Mouse (Mus musculus) gastrocnemius, postnatal 14 days (tissue): ENCODE results near the gene Llgl1. TPM values are rescaled to one million over a fixed set of nuclear protein-coding genes. Genes with fewer than 3 reads are reported as not detected.

Experiments
- microRNA-seq, 2 experiments: library from miRNA; unstranded; fragments of <30 nt; microRNA quantifications; one replicate each; pipeline ENCODE4 v1.2.0; 2021
- total RNA-seq, 2 experiments: library from RNA; stranded (reverse); gene quantifications; 2 replicates each; pipeline ENCODE4 v1.2.3; 2021

Llgl1 gene
- total RNA-seq, 2 experiments from 2014 or later, result 12.1 to 14.5 TPM

Small RNAs within 50 kb of the gene (microRNA-seq; reads per million reads assigned to microRNA genes)
- gene Mir5100, result 0.64 to 2.5 reads per million in 2 experiments

Other genes starting within 250 kb of the Llgl1 start
- gene Drg2, start 245.1 kb upstream of the Llgl1 start, total RNA-seq, result 10 to 100 TPM; 23.7 to 28.5 TPM
- under 1 TPM in 1 of 2 experiments, not detected in 1; 0.04 TPM for gene Myo15, start 230.4 kb upstream of the Llgl1 start, total RNA-seq
- gene Alkbh5, start 163.3 kb upstream of the Llgl1 start, total RNA-seq, result 10 to 100 TPM; 72.1 TPM
- 10 to 100 TPM; 87.8 to 90.9 TPM for gene Flii, start 27.5 kb downstream of the Llgl1 start, total RNA-seq
- 10 to 100 TPM; 82.5 to 88.4 TPM for gene Mief2, start 28.7 kb downstream of the Llgl1 start, total RNA-seq
- gene Top3a, start 77.6 kb downstream of the Llgl1 start, total RNA-seq, result 1 to 10 TPM; 3.8 to 4.5 TPM
- gene Smcr8, start 77.8 kb downstream of the Llgl1 start, total RNA-seq, result 10 to 100 TPM; 11.2 to 16.7 TPM
- 10 to 100 TPM; 19.3 to 21.3 TPM for gene Shmt1, start 112.0 kb downstream of the Llgl1 start, total RNA-seq
- 10 to 100 TPM; 16.9 to 19.9 TPM for gene Dhrs7b, start 130.9 kb downstream of the Llgl1 start, total RNA-seq
- 10 to 100 TPM; 35.6 to 38.0 TPM for gene Tmem11, start 179.5 kb downstream of the Llgl1 start, total RNA-seq
- 10 to 100 TPM; 10.6 to 11.9 TPM for gene Natd1, start 215.0 kb downstream of the Llgl1 start, total RNA-seq
- 100 to 1,000 TPM; 144 to 173 TPM for gene Map2k3, start 232.3 kb downstream of the Llgl1 start, total RNA-seq